Mouse (Mus musculus): ENCODE data around the gene Specc1l.

GRCm38 (mm10) chr10:75227381-75227780, 15.5 kb downstream of the Specc1l start:
- TF ChIP-seq CTCF (IDR thresholded peaks at IDR 0.05; ENCODE audit: low read depth) (no peak), EP300 (optimal IDR thresholded peaks at IDR 0.05) (no peak)
